Mouse (Mus musculus) adrenal gland, postnatal 4 days (tissue): Measurements from ENCODE around the gene P2ry14. TPM values are rescaled to one million over a fixed set of nuclear protein-coding genes. Genes with fewer than 3 reads are reported as not detected.
"Not testable (repeated sequence)": the region's sequence is repeated elsewhere in the genome, so short reads cannot be mapped to it uniquely, and the experiment has no call there.

Experiments
- DNase-seq, 2 experiments: peaks; one replicate each; pipeline ENCODE4 v3.0.0; 2021 to 2022; ENCODE audit warnings: low spot score in 2 of 2, mixed read lengths in 2 of 2
- total RNA-seq, 2 experiments: library from RNA; stranded (reverse); gene quantifications; 2 replicates each; pipeline ENCODE4 v1.2.3; 2021

P2ry14 gene
- total RNA-seq, 2 experiments from 2014 or later, result 12.2 to 13.9 TPM

GRCm38 (mm10) chr3:59111944-59112343 is 41.5 kb downstream of the P2ry14 start:
- no peak for DNase-seq

GRCm38 (mm10) chr3:59109834-59110233 is 43.6 kb downstream of the P2ry14 start:
- not testable (repeated sequence) for DNase-seq

GRCm38 (mm10) chr3:59107439-59107838 is 46.0 kb downstream of the P2ry14 start:
- DNase-seq, result no peak

- no peak for DNase-seq
Measured at GRCm38 (mm10) chr3:59104462-59104861, 49.0 kb downstream of the P2ry14 start.

GRCm38 (mm10) chr3:59102146-59102545 is 51.3 kb downstream of the P2ry14 start:
- DNase-seq, result no peak

- DNase-seq, result no peak
Measured at GRCm38 (mm10) chr3:59101218-59101986, 52.0 kb downstream of the P2ry14 start, which contains the start of gene Gpr171. Gpr171 (minus strand) TSS chr3:59101821.

- no peak for DNase-seq
Measured at GRCm38 (mm10) chr3:59098540-59098939, 54.9 kb downstream of the P2ry14 start.

GRCm38 (mm10) chr3:59097421-59097820 is 56.0 kb downstream of the P2ry14 start:
- DNase-seq, result no peak

GRCm38 (mm10) chr3:59092702-59093101 is 60.7 kb downstream of the P2ry14 start:
- no peak for DNase-seq

- no peak for DNase-seq
Measured at GRCm38 (mm10) chr3:59080919-59081318, 72.5 kb downstream of the P2ry14 start.

- no peak for DNase-seq
Measured at GRCm38 (mm10) chr3:59080293-59080916, 73.0 kb downstream of the P2ry14 start.

- no peak for DNase-seq
Measured at GRCm38 (mm10) chr3:59079327-59079726, 74.1 kb downstream of the P2ry14 start.

GRCm38 (mm10) chr3:59078585-59078984 is 74.8 kb downstream of the P2ry14 start:
- DNase-seq, result no peak

GRCm38 (mm10) chr3:59077278-59077677 is 76.1 kb downstream of the P2ry14 start:
- no peak for DNase-seq

- DNase-seq, result not testable (repeated sequence)
Measured at GRCm38 (mm10) chr3:59069071-59069470, 84.3 kb downstream of the P2ry14 start.

- DNase-seq, result no peak
Measured at GRCm38 (mm10) chr3:59066558-59067294, 86.7 kb downstream of the P2ry14 start.

- DNase-seq, result no peak
Measured at GRCm38 (mm10) chr3:59065937-59066336, 87.5 kb downstream of the P2ry14 start.

Other genes with a start within 250 kb of the P2ry14 start
- gene Med12l, start 147.8 kb downstream of the P2ry14 start, total RNA-seq, result 10 to 100 TPM; 21.7 TPM
- gene Gpr171, start 51.8 kb downstream of the P2ry14 start, total RNA-seq, result under 1 TPM in 1 of 2 experiments, not detected in 1; 0.17 TPM
- not detected for gene Gpr87, start 41.5 kb upstream of the P2ry14 start, total RNA-seq
- gene P2ry13, start 57.3 kb upstream of the P2ry14 start, total RNA-seq, result 1 to 10 TPM in 1 of 2 experiments, under 1 TPM in 1; 0.92 to 1.4 TPM
- gene P2ry12, start 109.3 kb upstream of the P2ry14 start, total RNA-seq, result 1 to 10 TPM; 6.6 to 6.9 TPM
- gene Igsf10, start 190.8 kb upstream of the P2ry14 start, total RNA-seq, result 1 to 10 TPM; 7.6 to 9.2 TPM